Mouse (Mus musculus) liver, adult 2 months (tissue): ENCODE measurements around the gene Ank. TPM values are rescaled to one million over a fixed set of nuclear protein-coding genes. Genes with fewer than 3 reads are reported as not detected.

Experiments
- DNase-seq: peaks from one replicate; pipeline ENCODE4 v3.0.0-alpha.2; 2011; ENCODE audit warnings: low read depth, low spot score; ENCODE audit errors: extremely low read depth
- H3K27ac ChIP-seq: fragments of 200-500 bp; replicated peaks from 2 replicates; pipeline ENCODE4 v1.5.1; 2012; ENCODE audit warnings: low read depth, mild to moderate bottlenecking, control low read depth, inconsistent platforms, low read length; ENCODE audit not compliant: insufficient read depth
- H3K27me3 ChIP-seq: fragments of 200-500 bp; 2 replicates; pipeline ENCODE4 v1.6.1; 2012; ENCODE audit warnings: mild to moderate bottlenecking, moderate library complexity, low read length, inconsistent platforms; ENCODE audit not compliant: control insufficient read depth, insufficient read depth
- H3K36me3 ChIP-seq: fragments of 200-500 bp; 2 replicates; pipeline ENCODE4 v1.6.1; 2012; ENCODE audit warnings: low read length, inconsistent platforms; ENCODE audit not compliant: control insufficient read depth, insufficient read depth
- H3K4me1 ChIP-seq: fragments of 200-500 bp; 2 replicates; pipeline ENCODE4 v1.6.1; 2011; ENCODE audit warnings: low read length; ENCODE audit not compliant: control insufficient read depth, insufficient read depth
- H3K4me3 ChIP-seq: fragments of 200-500 bp; 2 replicates; pipeline ENCODE4 v1.5.1; 2011; ENCODE audit warnings: low read depth, mild to moderate bottlenecking, control low read depth, low read length, moderate library complexity; ENCODE audit not compliant: insufficient read depth
- H3K79me2 ChIP-seq: fragments of 200-500 bp; 2 replicates; pipeline ENCODE4 v1.6.1; 2012; ENCODE audit warnings: inconsistent platforms, mild to moderate bottlenecking, low read length, moderate library complexity; ENCODE audit not compliant: control insufficient read depth, insufficient read depth
- H3K9ac ChIP-seq: fragments of 200-500 bp; 2 replicates; pipeline ENCODE4 v1.6.1; 2012; ENCODE audit warnings: low read depth, mild to moderate bottlenecking, control low read depth, inconsistent platforms, low read length
- CTCF ChIP-seq: fragments of 200-500 bp; IDR thresholded peaks from 2 replicates; pipeline ENCODE4 v1.5.1; 2011; ENCODE audit warnings: low read depth, low read length, control low read depth
- POLR2A ChIP-seq: fragments of 200-500 bp; IDR thresholded peaks from 2 replicates; pipeline ENCODE4 v1.6.1; 2011; ENCODE audit warnings: low read length, control low read depth; ENCODE audit not compliant: insufficient read depth; ENCODE audit errors: extremely low read depth
- WGBS: fragments of 180-500 bp; shearing (Covaris S2); methylation state at CpG from one replicate; pipeline ENCODE4 v1.1.7; 2018; 5-methylcytosine and 5-hydroxymethylcytosine counted together
- polyA plus RNA-seq: library from polyadenylated mRNA; depleted of rRNA; stranded (reverse); fragments of >200 nt; gene quantifications from 2 replicates; pipeline ENCODE4 v1.2.3, GENCODE M21; 2012
- total RNA-seq: library from RNA; depleted of rRNA; stranded (reverse); fragments of >200 nt; gene quantifications from 2 replicates; pipeline ENCODE4 v1.2.3, GENCODE M21; 2014

The Ank gene
- total and polyA plus RNA-seq, 2 experiments, result 12.3 to 22.6 TPM

DNA sequence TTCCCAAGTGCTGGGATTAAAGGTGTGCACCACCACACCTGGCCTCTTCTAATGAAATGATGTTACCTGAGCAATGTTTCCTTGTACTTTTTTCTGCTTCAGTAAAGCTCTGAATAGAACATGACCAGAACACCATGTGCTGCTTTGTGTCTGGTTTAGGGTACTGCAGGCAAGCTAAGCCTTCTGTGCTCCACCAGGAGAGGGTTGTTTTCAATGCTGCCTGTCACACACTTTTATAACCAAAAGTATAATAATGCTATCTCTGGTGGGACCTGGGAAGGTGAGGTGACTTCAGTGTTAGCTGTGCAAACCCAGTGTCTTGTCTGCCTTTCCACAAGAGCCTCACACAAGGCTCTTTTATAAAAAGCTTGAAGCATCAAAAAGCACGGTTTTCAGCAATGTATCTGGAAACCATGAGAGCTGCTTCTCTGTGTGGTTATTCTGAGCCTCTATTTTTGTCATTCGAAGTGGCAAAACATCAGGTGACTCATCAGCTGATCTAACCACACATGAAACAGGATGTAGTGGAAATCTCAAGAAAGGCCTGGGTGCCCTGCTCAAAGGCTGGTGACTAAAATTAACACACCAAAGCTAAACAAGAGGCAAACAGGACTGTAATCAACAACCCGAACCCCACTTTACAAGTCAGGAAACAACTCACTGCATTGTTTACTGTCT lies 130.1 kb downstream of the Ank start:
- H3K4me1 ChIP-seq, result no peaks in the 10 kb centered on the region; the same call in 1 of the 2 replicates
- no peak overlapping the region for H3K9ac ChIP-seq
- TF ChIP-seq CTCF (no peak), POLR2A (no peak)
- H3K4me3 ChIP-seq, result no peak overlapping the region
- peaks cover 70% of the 10 kb centered on the region for H3K36me3 ChIP-seq
- no peak overlapping the region for H3K27ac ChIP-seq
- peaks cover 9% of the 10 kb centered on the region; the same call in 1 of the 2 replicates for H3K79me2 ChIP-seq
- H3K27me3 ChIP-seq, result no peaks in the 10 kb centered on the region
- WGBS, result 55% methylated on average over 3 of the region's 3 CpGs
- DNase-seq, result peak; percentile 39

DNA sequence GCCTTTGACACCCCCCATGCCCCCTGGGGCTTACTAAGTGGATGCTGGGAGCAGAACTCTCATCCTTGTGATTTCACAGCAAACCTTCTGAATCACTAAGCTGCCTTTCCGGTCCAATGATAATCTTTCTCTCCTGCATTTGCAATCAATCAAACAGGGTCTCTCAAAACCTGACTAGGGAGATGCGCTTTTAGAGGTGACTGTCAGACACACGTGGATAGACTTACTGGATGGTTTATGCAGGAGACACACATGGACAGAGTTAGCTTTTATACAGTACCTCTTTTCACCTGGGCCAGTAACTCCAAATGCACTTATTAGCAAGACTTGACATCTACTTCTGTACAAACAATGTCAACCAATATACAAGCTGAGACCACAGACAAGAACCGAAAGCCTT lies 131.0 kb downstream of the Ank start:
- TF ChIP-seq POLR2A, result no peak
- no peak for TF ChIP-seq CTCF
- H3K4me3 ChIP-seq, result no peak overlapping the region
- 89% methylated on average over 4 of the region's 4 CpGs for WGBS
- no peak overlapping the region for H3K9ac ChIP-seq
- H3K27ac ChIP-seq, result no peak overlapping the region; the same call in 1 of the 2 replicates
- H3K27me3 ChIP-seq, result no peaks in the 10 kb centered on the region
- no peaks in the 10 kb centered on the region; the same call in 1 of the 2 replicates for H3K4me1 ChIP-seq
- no peak for DNase-seq
- H3K79me2 ChIP-seq, result peaks cover 15% of the 10 kb centered on the region; the same call in 1 of the 2 replicates
- peaks cover 72% of the 10 kb centered on the region for H3K36me3 ChIP-seq

DNA sequence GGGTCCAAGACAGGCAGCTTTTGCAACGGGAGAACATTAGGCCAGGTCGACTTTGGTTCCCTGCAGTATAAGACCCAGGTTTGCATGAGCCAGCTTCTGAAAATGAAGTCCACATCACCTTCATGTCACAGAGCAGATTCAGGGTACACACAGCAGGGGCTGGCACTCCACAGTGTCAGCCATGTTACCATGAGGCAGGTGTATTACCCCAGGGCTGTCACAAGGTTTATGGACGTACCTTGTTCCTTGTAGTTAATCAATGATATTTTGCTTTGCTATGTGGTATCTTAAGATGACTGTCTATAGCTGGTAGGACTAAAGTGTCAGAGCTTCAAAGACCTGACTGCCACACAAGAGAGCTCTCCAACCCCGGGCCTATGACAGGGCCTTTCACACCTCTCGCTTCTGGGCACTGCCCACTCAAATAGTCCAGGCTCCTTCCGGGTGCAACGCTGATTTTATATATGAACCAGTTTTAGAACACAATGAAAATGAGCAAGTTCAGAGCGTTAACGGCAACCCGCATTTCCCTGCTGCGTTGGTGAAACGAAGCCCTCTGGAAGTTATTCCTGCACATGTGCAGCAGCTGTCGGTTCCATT lies 132.4 kb downstream of the Ank start:
- H3K9ac ChIP-seq, result no peak overlapping the region
- H3K36me3 ChIP-seq, result peaks cover 71% of the 10 kb centered on the region
- peaks cover 3% of the 10 kb centered on the region for H3K4me1 ChIP-seq
- H3K79me2 ChIP-seq, result peaks cover 22% of the 10 kb centered on the region; the same call in 1 of the 2 replicates
- no peak for DNase-seq
- 92% methylated on average over 13 of the region's 13 CpGs for WGBS
- H3K27me3 ChIP-seq, result no peaks in the 10 kb centered on the region
- TF ChIP-seq CTCF (no peak), POLR2A (no peak)
- H3K4me3 ChIP-seq, result no peak overlapping the region
- H3K27ac ChIP-seq, result no peak overlapping the region

GRCm38 (mm10) chr15:27600524-27600923 lies 134.0 kb downstream of the Ank start:
- H3K4me1 ChIP-seq, result peaks cover 14% of the 10 kb centered on the region
- peaks cover 25% of the 10 kb centered on the region; the same call in 1 of the 2 replicates for H3K79me2 ChIP-seq
- no peak overlapping the region for H3K9ac ChIP-seq
- no peaks in the 10 kb centered on the region for H3K27me3 ChIP-seq
- TF ChIP-seq POLR2A (no peak), CTCF (no peak)
- no peak overlapping the region for H3K27ac ChIP-seq
- H3K4me3 ChIP-seq, result no peak overlapping the region
- H3K36me3 ChIP-seq, result peaks cover 68% of the 10 kb centered on the region
- DNase-seq, result peak; percentile 32
- 45% methylated on average over 5 of the region's 5 CpGs for WGBS

DNA sequence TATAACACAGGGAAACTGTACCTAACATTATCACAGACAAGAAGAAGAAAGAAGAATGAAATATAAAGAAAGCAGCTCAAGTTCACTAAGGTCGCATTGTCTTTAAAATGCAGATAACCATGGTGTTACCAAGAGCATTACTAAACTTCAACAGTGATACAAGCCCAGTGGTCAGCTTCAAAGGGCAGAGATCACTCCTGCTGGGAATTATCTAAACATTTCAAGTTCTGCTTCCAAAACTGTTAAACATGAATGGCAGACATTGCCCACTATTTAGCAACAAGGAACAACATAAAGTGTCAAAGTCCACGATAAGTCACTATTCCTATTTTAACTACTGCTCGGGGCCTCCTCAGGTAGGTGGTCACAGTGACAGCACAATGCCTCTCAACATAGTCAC lies 138.1 kb downstream of the Ank start:
- no peak overlapping the region for H3K9ac ChIP-seq
- 27% methylated on average over 3 of the region's 3 CpGs for WGBS
- H3K79me2 ChIP-seq, result peaks cover 28% of the 10 kb centered on the region; the same call in 1 of the 2 replicates
- peak; percentile 82 for DNase-seq
- no peak overlapping the region for H3K4me3 ChIP-seq
- H3K4me1 ChIP-seq, result peaks cover 14% of the 10 kb centered on the region
- peak overlapping the region; percentile 92 for H3K27ac ChIP-seq
- H3K27me3 ChIP-seq, result no peaks in the 10 kb centered on the region
- peaks cover 67% of the 10 kb centered on the region for H3K36me3 ChIP-seq
- no peak for TF ChIP-seq CTCF
- TF ChIP-seq POLR2A, result no peak

- Histone ChIP-seq H3K4me3 (no peak overlapping the region), H3K4me1 (peaks cover 14% of the 10 kb centered on the region), H3K36me3 (peaks cover 64% of the 10 kb centered on the region), H3K27me3 (no peaks in the 10 kb centered on the region), H3K79me2 (peaks cover 28% of the 10 kb centered on the region; the same call in 1 of the 2 replicates), H3K27ac (peak overlapping the region; percentile 31; the same call in 1 of the 2 replicates), H3K9ac (no peak overlapping the region)
- WGBS, result 57% methylated on average over 3 of the region's 3 CpGs
- TF ChIP-seq CTCF, result peak; percentile 64
- no peak for TF ChIP-seq POLR2A
- DNase-seq, result no peak
These were observed 138.8 kb downstream of the Ank start for GRCm38 (mm10) chr15:27605252-27605651.
